Mouse (Mus musculus): Measurements from ENCODE around the gene Gsdma2. TPM values are rescaled to one million over a fixed set of nuclear protein-coding genes. Genes with fewer than 3 reads are reported as not detected.

Gene Gsdma2
- polyA plus RNA-seq, 1 experiment from 2014 or later = 0.20 TPM

Other genes with a start within 250 kb of the Gsdma2 start
- 15.5 and 16.7 TPM in 2 replicates for gene Pgap3, start 246.3 kb upstream of the Gsdma2 start, polyA plus RNA-seq (2015; fragmentation: Nextera tagmentation; extraction: Ambion mirVana)
- gene Erbb2, start 234.3 kb upstream of the Gsdma2 start, polyA plus RNA-seq (2015; fragmentation: Nextera tagmentation; extraction: Ambion mirVana) = 31.9 and 35.1 TPM in 2 replicates
- gene Mien1, start 207.8 kb upstream of the Gsdma2 start, polyA plus RNA-seq (2015; fragmentation: Nextera tagmentation; extraction: Ambion mirVana) = 202 and 212 TPM in 2 replicates
- gene Grb7, start 200.4 kb upstream of the Gsdma2 start, polyA plus RNA-seq (2015; fragmentation: Nextera tagmentation; extraction: Ambion mirVana) = 71.0 and 73.7 TPM in 2 replicates
- gene Ikzf3, start 100.7 kb upstream of the Gsdma2 start, polyA plus RNA-seq (2015; fragmentation: Nextera tagmentation; extraction: Ambion mirVana) = 0.21 and 0.24 TPM in 2 replicates
- 0.53 and 0.60 TPM in 2 replicates for gene Zpbp2, start 95.7 kb upstream of the Gsdma2 start, polyA plus RNA-seq (2015; fragmentation: Nextera tagmentation; extraction: Ambion mirVana)
- gene Ormdl3, start 59.4 kb upstream of the Gsdma2 start, polyA plus RNA-seq (2015; fragmentation: Nextera tagmentation; extraction: Ambion mirVana) = 50.5 and 55.2 TPM in 2 replicates
- gene Lrrc3c, start 48.5 kb upstream of the Gsdma2 start, polyA plus RNA-seq (2015; fragmentation: Nextera tagmentation; extraction: Ambion mirVana) = not detected in 2 replicates
- 0.99 and 1.0 TPM in 2 replicates for gene Gm12355, start 21.1 kb upstream of the Gsdma2 start, polyA plus RNA-seq (2015; fragmentation: Nextera tagmentation; extraction: Ambion mirVana)
- not detected in 2 replicates for gene Gsdma3, start 20.4 kb upstream of the Gsdma2 start, polyA plus RNA-seq (2015; fragmentation: Nextera tagmentation; extraction: Ambion mirVana)
- 0.10 TPM in 1 of 2 replicates, not detected in the other for gene Gsdma, start 17.6 kb downstream of the Gsdma2 start, polyA plus RNA-seq (2015; fragmentation: Nextera tagmentation; extraction: Ambion mirVana)
- gene Psmd3, start 35.8 kb downstream of the Gsdma2 start, polyA plus RNA-seq (2015; fragmentation: Nextera tagmentation; extraction: Ambion mirVana) = 195 and 202 TPM in 2 replicates
- gene Csf3, start 54.5 kb downstream of the Gsdma2 start, polyA plus RNA-seq (2015; fragmentation: Nextera tagmentation; extraction: Ambion mirVana) = not detected in 2 replicates
- gene Med24, start 82.7 kb downstream of the Gsdma2 start, polyA plus RNA-seq (2015; fragmentation: Nextera tagmentation; extraction: Ambion mirVana) = 39.6 and 42.5 TPM in 2 replicates
- 42.7 and 45.5 TPM in 2 replicates for gene Thra, start 93.9 kb downstream of the Gsdma2 start, polyA plus RNA-seq (2015; fragmentation: Nextera tagmentation; extraction: Ambion mirVana)
- 2.6 and 2.7 TPM in 2 replicates for gene Nr1d1, start 128.6 kb downstream of the Gsdma2 start, polyA plus RNA-seq (2015; fragmentation: Nextera tagmentation; extraction: Ambion mirVana)
- gene Msl1, start 148.8 kb downstream of the Gsdma2 start, polyA plus RNA-seq (2015; fragmentation: Nextera tagmentation; extraction: Ambion mirVana) = 18.9 and 19.7 TPM in 2 replicates
- gene Casc3, start 158.1 kb downstream of the Gsdma2 start, polyA plus RNA-seq (2015; fragmentation: Nextera tagmentation; extraction: Ambion mirVana) = 28.2 and 29.8 TPM in 2 replicates
- gene Rapgefl1, start 190.0 kb downstream of the Gsdma2 start, polyA plus RNA-seq (2015; fragmentation: Nextera tagmentation; extraction: Ambion mirVana) = 1.1 and 1.2 TPM in 2 replicates
- 3.7 and 4.2 TPM in 2 replicates for gene Wipf2, start 216.9 kb downstream of the Gsdma2 start, polyA plus RNA-seq (2015; fragmentation: Nextera tagmentation; extraction: Ambion mirVana)

Data from intestine, embryonic 15.5 days (tissue).